In the genomic region with DNA sequence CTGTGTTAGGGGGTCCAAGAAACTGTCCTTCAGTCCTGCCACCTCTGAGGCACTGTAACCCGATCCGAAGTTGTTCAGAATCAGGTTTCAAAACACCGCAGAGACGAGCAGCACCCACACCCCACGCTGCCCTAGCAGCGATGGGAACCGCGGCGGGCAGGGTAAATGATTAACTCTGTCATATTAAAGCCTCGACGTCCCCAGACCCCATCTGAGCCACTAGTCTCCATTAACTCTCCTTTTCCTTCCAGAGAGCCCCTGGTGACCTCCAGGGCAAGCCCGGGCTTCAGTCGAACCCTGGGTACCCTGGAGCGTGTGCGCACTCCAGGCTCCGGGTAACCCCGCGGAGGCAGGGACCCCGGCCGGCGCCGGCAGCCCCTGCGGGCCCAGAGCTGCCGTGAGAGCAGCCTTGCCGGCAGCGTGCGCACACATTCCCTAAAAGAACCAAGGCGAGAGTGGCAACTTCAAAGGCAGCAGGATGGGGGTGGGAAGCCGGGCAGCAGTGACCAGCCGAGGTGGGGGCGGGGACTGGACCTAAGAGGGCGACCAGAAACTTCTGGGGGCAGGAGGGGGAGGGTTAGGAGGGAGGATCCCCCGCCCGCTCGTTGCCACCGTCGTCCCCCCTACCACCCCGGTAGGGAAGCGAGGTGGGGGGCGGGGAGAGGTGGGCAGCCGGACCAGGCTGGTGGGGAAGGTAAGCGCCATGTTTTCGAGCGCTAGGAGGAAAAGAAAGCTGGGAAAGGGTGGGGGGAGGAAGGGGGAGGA, we compare ENCODE assay signal across 8 mouse cellular contexts. TPM values are rescaled to one million over a fixed set of nuclear protein-coding genes. Genes with fewer than 3 reads are reported as not detected.
A peak's percentile ranks its signal among the peaks of the same experiment; 100 is the strongest.
DNase-seq lines count a peak whose midpoint lies in the region; ATAC-seq and TF ChIP-seq lines count a peak whose summit lies in the region.

No protein-coding gene starts in this region.

- WGBS in forebrain, embryonic 10.5 days: under 1% methylated on average over 44 of the region's 44 CpGs
- WGBS in hindbrain, embryonic 11.5 days: 1% methylated on average over 38 of the region's 44 CpGs
- WGBS in limb, embryonic 12.5 days: 2% methylated on average over 40 of the region's 44 CpGs
- under 1% methylated on average over 44 of the region's 44 CpGs for WGBS in midbrain, embryonic 14.5 days

- no peak for DNase-seq in layer of hippocampus, adult 2 months (ENCODE audit: low spot score in 2 of 2)
- no peak for DNase-seq in layer of hippocampus, postnatal 25 days (ENCODE audit: extremely low spot score in 1 of 2, low spot score in 1 of 2)
- peak; percentile 60 for DNase-seq in adrenal gland, adult 2 months
- peak; percentile 77 for DNase-seq in forebrain, embryonic 10.5 days (ENCODE audit: extremely low spot score, low spot score)
- peak; percentile 64 for DNase-seq in hindbrain, embryonic 11.5 days (ENCODE audit: low spot score)
- peak; percentile 46 for DNase-seq in midbrain, embryonic 14.5 days
- peak; percentile 26 to 60 for DNase-seq in urinary bladder, postnatal 4 days (ENCODE audit: low spot score in 2 of 2)

- H3K27me3 ChIP-seq in forebrain, embryonic 10.5 days (ENCODE audit: poor library complexity, severe bottlenecking): peaks cover 20% of the 10 kb centered on the region
- H3K27me3 ChIP-seq in hindbrain, embryonic 11.5 days (ENCODE audit: control insufficient read depth, insufficient read depth, low read length): peaks cover 9% of the 10 kb centered on the region; the same call in 1 of the 2 replicates
- H3K27me3 ChIP-seq in limb, embryonic 12.5 days: no peaks in the 10 kb centered on the region
- H3K27me3 ChIP-seq in midbrain, embryonic 14.5 days (ENCODE audit: control insufficient read depth, insufficient read depth, low read length): peaks cover 5% of the 10 kb centered on the region; the same call in 1 of the 2 replicates

- ATAC-seq in hindbrain, embryonic 11.5 days (ENCODE audit: low FRiP score): peak; percentile 49
- ATAC-seq in limb, embryonic 12.5 days (ENCODE audit: insufficient number of reproducible peaks, insufficient read depth, low FRiP score, low TSS enrichment, low read depth): peak; percentile 12
- no peak for ATAC-seq in midbrain, embryonic 14.5 days (ENCODE audit: low FRiP score, low TSS enrichment)

- no peak for TF ChIP-seq CTCF in layer of hippocampus, adult 2 months (conservative IDR thresholded peaks at IDR 0.05)

- no peaks in the 10 kb centered on the region for H3K9me3 ChIP-seq in forebrain, embryonic 10.5 days
- no peaks in the 10 kb centered on the region for H3K9me3 ChIP-seq in hindbrain, embryonic 11.5 days (ENCODE audit: control insufficient read depth, low read length)
- H3K9me3 ChIP-seq in limb, embryonic 12.5 days: no peaks in the 10 kb centered on the region
- H3K9me3 ChIP-seq in midbrain, embryonic 14.5 days (ENCODE audit: control insufficient read depth, low read length): no peaks in the 10 kb centered on the region

- H3K9ac ChIP-seq in hindbrain, embryonic 11.5 days (ENCODE audit: low read depth, low read length): peak overlapping the region; percentile 79
- H3K9ac ChIP-seq in limb, embryonic 12.5 days (replicated peaks): peak overlapping the region; percentile 95
- peak overlapping the region; percentile 65 for H3K9ac ChIP-seq in midbrain, embryonic 14.5 days (replicated peaks; ENCODE audit: low read length)

- H3K27ac ChIP-seq in layer of hippocampus, adult 2 months: no peak overlapping the region; the same call in 1 of the 2 replicates
- H3K27ac ChIP-seq in forebrain, embryonic 10.5 days: peak overlapping the region; percentile 94
- H3K27ac ChIP-seq in hindbrain, embryonic 11.5 days (ENCODE audit: low read depth, low read length): peak overlapping the region; percentile 82
- peak overlapping the region; percentile 98 for H3K27ac ChIP-seq in limb, embryonic 12.5 days
- no peak overlapping the region for H3K27ac ChIP-seq in midbrain, embryonic 14.5 days (replicated peaks; ENCODE audit: low read depth, low read length)

- H3K36me3 ChIP-seq in forebrain, embryonic 10.5 days (replicated peaks): peaks cover 25% of the 10 kb centered on the region
- H3K36me3 ChIP-seq in hindbrain, embryonic 11.5 days (ENCODE audit: control insufficient read depth, insufficient read depth, low read length): no peaks in the 10 kb centered on the region
- peaks cover 23% of the 10 kb centered on the region for H3K36me3 ChIP-seq in limb, embryonic 12.5 days
- no peaks in the 10 kb centered on the region for H3K36me3 ChIP-seq in midbrain, embryonic 14.5 days (ENCODE audit: control insufficient read depth, insufficient read depth, low read length)

- H3K4me2 ChIP-seq in hindbrain, embryonic 11.5 days (replicated peaks; ENCODE audit: low read depth, low read length): peak overlapping the region; percentile 99
- peak overlapping the region; percentile 91 for H3K4me2 ChIP-seq in limb, embryonic 12.5 days
- H3K4me2 ChIP-seq in midbrain, embryonic 14.5 days (ENCODE audit: low read length): peak overlapping the region; percentile 100

- peak overlapping the region; percentile 78 for H3K4me3 ChIP-seq in layer of hippocampus, adult 2 months
- H3K4me3 ChIP-seq in forebrain, embryonic 10.5 days: peak overlapping the region; percentile 84
- peak overlapping the region; percentile 74 for H3K4me3 ChIP-seq in hindbrain, embryonic 11.5 days (ENCODE audit: low read depth, low read length)
- H3K4me3 ChIP-seq in limb, embryonic 12.5 days (replicated peaks): peak overlapping the region; percentile 91
- H3K4me3 ChIP-seq in midbrain, embryonic 14.5 days (replicated peaks; ENCODE audit: low read depth, low read length): peak overlapping the region; percentile 65

- H3K4me1 ChIP-seq in forebrain, embryonic 10.5 days: peaks cover 34% of the 10 kb centered on the region
- H3K4me1 ChIP-seq in hindbrain, embryonic 11.5 days (replicated peaks; ENCODE audit: control insufficient read depth, insufficient read depth, low read length): no peaks in the 10 kb centered on the region
- H3K4me1 ChIP-seq in limb, embryonic 12.5 days (replicated peaks): peaks cover 31% of the 10 kb centered on the region
- H3K4me1 ChIP-seq in midbrain, embryonic 14.5 days (ENCODE audit: control insufficient read depth, insufficient read depth, low read length): peaks cover 13% of the 10 kb centered on the region

RNA-seq across cellular contexts. Expression of gene Six4, which starts 1.5 kb away (rescaled TPM):
- total RNA-seq in layer of hippocampus, adult 2 months (2021): 1 to 10 TPM in 1 of 2 experiments, under 1 TPM in 1; 0.77 to 1.0 TPM
- under 1 TPM; 0.57 to 0.59 TPM for total RNA-seq in layer of hippocampus, postnatal 25 days (2021)
- 1 to 10 TPM in 1 of 2 experiments, under 1 TPM in 1; 0.55 to 1.2 TPM for total RNA-seq in adrenal gland, adult 2 months (2021)
- 0.13 and 0.20 TPM in 2 replicates for polyA plus RNA-seq in adrenal gland, adult 2 months (2012; rRNA removed)
- polyA plus RNA-seq in forebrain, embryonic 10.5 days (2016; fragmentation: Nextera tagmentation; extraction: Ambion mirVana): 7.0 and 7.6 TPM in 2 replicates
- polyA plus RNA-seq in hindbrain, embryonic 11.5 days (2014; fragmentation: Nextera tagmentation; extraction: Ambion mirVana): 6.5 and 7.3 TPM in 2 replicates
- polyA plus RNA-seq in limb, embryonic 12.5 days (2016; fragmentation: Nextera tagmentation; extraction: Ambion mirVana): 15.6 and 18.7 TPM in 2 replicates
- 0.35 and 0.41 TPM in 2 replicates for polyA plus RNA-seq in midbrain, embryonic 14.5 days (2014; fragmentation: Nextera tagmentation; extraction: Ambion mirVana)

RNA-seq across cellular contexts. Expression of gene Mnat1, which starts 11.8 kb away (rescaled TPM):
- total RNA-seq in layer of hippocampus, adult 2 months (2021): 10 to 100 TPM; 25.6 to 26.9 TPM
- 10 to 100 TPM; 21.4 to 22.0 TPM for total RNA-seq in layer of hippocampus, postnatal 25 days (2021)
- total RNA-seq in adrenal gland, adult 2 months (2021): 10 to 100 TPM; 15.0 to 23.4 TPM
- polyA plus RNA-seq in adrenal gland, adult 2 months (2012; rRNA removed): 1.4 and 1.9 TPM in 2 replicates
- 35.8 and 37.5 TPM in 2 replicates for polyA plus RNA-seq in forebrain, embryonic 10.5 days (2016; fragmentation: Nextera tagmentation; extraction: Ambion mirVana)
- 36.7 and 40.9 TPM in 2 replicates for polyA plus RNA-seq in hindbrain, embryonic 11.5 days (2014; fragmentation: Nextera tagmentation; extraction: Ambion mirVana)
- polyA plus RNA-seq in limb, embryonic 12.5 days (2016; fragmentation: Nextera tagmentation; extraction: Ambion mirVana): 40.7 and 43.7 TPM in 2 replicates
- 20.3 and 21.8 TPM in 2 replicates for polyA plus RNA-seq in midbrain, embryonic 14.5 days (2014; fragmentation: Nextera tagmentation; extraction: Ambion mirVana)

RNA-seq across cellular contexts. Expression of gene Six1, which starts 58.1 kb away (rescaled TPM):
- total RNA-seq in layer of hippocampus, adult 2 months (2021): under 1 TPM; 0.18 to 0.20 TPM
- total RNA-seq in layer of hippocampus, postnatal 25 days (2021): not detected
- total RNA-seq in adrenal gland, adult 2 months (2021): 1 to 10 TPM; 1.6 to 4.5 TPM
- polyA plus RNA-seq in adrenal gland, adult 2 months (2012; rRNA removed): 0.93 and 2.0 TPM in 2 replicates
- 10.7 and 11.4 TPM in 2 replicates for polyA plus RNA-seq in forebrain, embryonic 10.5 days (2016; fragmentation: Nextera tagmentation; extraction: Ambion mirVana)
- 24.6 and 28.8 TPM in 2 replicates for polyA plus RNA-seq in hindbrain, embryonic 11.5 days (2014; fragmentation: Nextera tagmentation; extraction: Ambion mirVana)
- polyA plus RNA-seq in limb, embryonic 12.5 days (2016; fragmentation: Nextera tagmentation; extraction: Ambion mirVana): 60.3 and 72.1 TPM in 2 replicates
- polyA plus RNA-seq in midbrain, embryonic 14.5 days (2014; fragmentation: Nextera tagmentation; extraction: Ambion mirVana): 0.41 TPM in 1 of 2 replicates, not detected in the other

Comparison
In these comparisons a context has a peak if more than half of its experiments do, and no peak if none do; other contexts are left out.
1. DNase-seq: peak in adrenal gland, adult 2 months (single experiment), forebrain, embryonic 10.5 days (single experiment), hindbrain, embryonic 11.5 days (single experiment), midbrain, embryonic 14.5 days (single experiment) and urinary bladder, postnatal 4 days (2 of 2); none in layer of hippocampus, adult 2 months (0 of 2) and layer of hippocampus, postnatal 25 days (0 of 2).
2. H3K27ac ChIP-seq: peak in forebrain, embryonic 10.5 days (single experiment), hindbrain, embryonic 11.5 days (single experiment) and limb, embryonic 12.5 days (single experiment); none in layer of hippocampus, adult 2 months (single experiment) and midbrain, embryonic 14.5 days (single experiment).
3. Peak in every context shown above with its lines, with median percentiles within 50 percentile points of each other: H3K4me3 ChIP-seq, H3K4me2 ChIP-seq and H3K9ac ChIP-seq.